Mouse (Mus musculus) MEL (cell line): ENCODE data around the gene Tex9. TPM values are rescaled to one million over a fixed set of nuclear protein-coding genes. Genes with fewer than 3 reads are reported as not detected.

Source experiments
- DNase-seq: peaks from one replicate; pipeline ENCODE4 v3.0.0; 2011; ENCODE audit warnings: low read depth, low spot score
- H3K27ac ChIP-seq: 2 replicates; pipeline ENCODE4 v1.5.1; 2012; ENCODE audit warnings: low read depth, mild to moderate bottlenecking, control low read depth, low read length, moderate library complexity; ENCODE audit not compliant: control insufficient read depth
- H3K27me3 ChIP-seq, 2 experiments: fragments of 150-350 bp in 1 of 2; sonication (generic) in 1 of 2; 2 replicates each; pipeline ENCODE4 v1.6.1; 2012; ENCODE audit warnings: low read length in 2 of 2, mild to moderate bottlenecking in 2 of 2, improper control_type of control experiment in 1 of 2, moderate library complexity in 1 of 2; ENCODE audit not compliant: insufficient read depth in 2 of 2, control insufficient read depth in 1 of 2
- H3K36me3 ChIP-seq, 2 experiments: 2 replicates each; pipeline ENCODE4 v1.6.1; 2012 to 2014; ENCODE audit warnings: low read length in 2 of 2, improper control_type of control experiment in 1 of 2, inconsistent platforms in 1 of 2, mild to moderate bottlenecking in 1 of 2; ENCODE audit not compliant: insufficient read depth in 2 of 2, control insufficient read depth in 1 of 2
- H3K4me1 ChIP-seq, 2 experiments: fragments of 150-350 bp in 1 of 2; sonication (generic) in 1 of 2; 2 replicates each; pipeline ENCODE4 v1.6.1; 2012; ENCODE audit warnings: low read length in 2 of 2, improper control_type of control experiment in 1 of 2, mild to moderate bottlenecking in 1 of 2; ENCODE audit not compliant: insufficient read depth in 2 of 2, control insufficient read depth in 1 of 2
- H3K4me3 ChIP-seq, 2 experiments: fragments of 150-350 bp in 1 of 2; sonication (generic) in 1 of 2; 2 replicates each; pipeline ENCODE4 v1.5.1; 2012; ENCODE audit warnings: low read depth in 2 of 2, low read length in 2 of 2, mild to moderate bottlenecking in 2 of 2, moderate library complexity in 2 of 2, control low read depth in 1 of 2, improper control_type of control experiment in 1 of 2; ENCODE audit not compliant: control insufficient read depth in 1 of 2, insufficient read depth in 1 of 2
- H3K79me2 ChIP-seq: 2 replicates; pipeline ENCODE4 v1.6.1; 2012; ENCODE audit warnings: mild to moderate bottlenecking, low read length, moderate library complexity; ENCODE audit not compliant: control insufficient read depth, poor library complexity, insufficient read depth
- H3K9ac ChIP-seq: 2 replicates; pipeline ENCODE4 v1.6.1; 2012; ENCODE audit warnings: low read depth, mild to moderate bottlenecking, control low read depth, low read length, moderate library complexity; ENCODE audit not compliant: control insufficient read depth, poor library complexity, severe bottlenecking
- H3K9me3 ChIP-seq: fragments of 150-350 bp; sonication (generic); replicated peaks from 2 replicates; pipeline ENCODE4 v1.6.1; 2012; ENCODE audit warnings: mild to moderate bottlenecking, low read length, improper control_type of control experiment, moderate library complexity; ENCODE audit not compliant: insufficient read depth
- CHD1 ChIP-seq: IDR thresholded peaks from 2 replicates; pipeline ENCODE4 v1.6.1; 2012; ENCODE audit warnings: low read depth, mild to moderate bottlenecking, inconsistent platforms, low read length, improper control_type of control experiment
- EP300 ChIP-seq, 2 experiments: IDR thresholded peaks; 2 replicates each; pipeline ENCODE4 v1.6.1; 2011; ENCODE audit warnings: improper control_type of control experiment in 2 of 2, low read length in 2 of 2, low read depth in 1 of 2, mild to moderate bottlenecking in 1 of 2
- ETS1 ChIP-seq: IDR thresholded peaks from 2 replicates; pipeline ENCODE4 v1.6.1; 2012; ENCODE audit warnings: low read depth, mild to moderate bottlenecking, inconsistent platforms, low read length, improper control_type of control experiment, moderate library complexity
- HCFC1 ChIP-seq: IDR thresholded peaks from 2 replicates; pipeline ENCODE4 v1.6.1; 2012; ENCODE audit warnings: low read depth, mild to moderate bottlenecking, inconsistent platforms, low read length, improper control_type of control experiment, moderate library complexity
- MAFK ChIP-seq: IDR thresholded peaks from 2 replicates; pipeline ENCODE4 v1.6.1; 2011; ENCODE audit warnings: low read depth, mild to moderate bottlenecking, low read length, improper control_type of control experiment, borderline replicate concordance
- MAX ChIP-seq: IDR thresholded peaks from 2 replicates; pipeline ENCODE4 v1.6.1; 2011; ENCODE audit warnings: low read length, improper control_type of control experiment
- MEF2A ChIP-seq: IDR thresholded peaks from 2 replicates; pipeline ENCODE4 v1.6.1; 2014; ENCODE audit warnings: low read depth, mild to moderate bottlenecking, inconsistent platforms, low read length, improper control_type of control experiment; ENCODE audit not compliant: poor library complexity, insufficient replicate concordance, severe bottlenecking; ENCODE audit errors: extremely low read depth
- MXI1 ChIP-seq: IDR thresholded peaks from 2 replicates; pipeline ENCODE4 v1.6.1; 2011; ENCODE audit warnings: mild to moderate bottlenecking, low read depth, low read length, improper control_type of control experiment
- MYC ChIP-seq: IDR thresholded peaks from 2 replicates; pipeline ENCODE4 v1.6.1; 2011; ENCODE audit warnings: low read depth, mild to moderate bottlenecking, low read length, improper control_type of control experiment, moderate library complexity
- POLR2A ChIP-seq, 2 experiments: IDR thresholded peaks; 2 replicates each; pipeline ENCODE4 v1.6.1; 2011 to 2012; ENCODE audit warnings: low read length in 2 of 2, mild to moderate bottlenecking in 2 of 2, control low read depth in 1 of 2, improper control_type of control experiment in 1 of 2, low read depth in 1 of 2, moderate library complexity in 1 of 2; ENCODE audit not compliant: control insufficient read depth in 1 of 2, insufficient read depth in 1 of 2, poor library complexity in 1 of 2
- POLR2AphosphoS2 ChIP-seq: IDR thresholded peaks from 2 replicates; pipeline ENCODE4 v1.6.1; 2011; ENCODE audit warnings: low read length, improper control_type of control experiment
- POLR2AphosphoS5 ChIP-seq: IDR thresholded peaks from 2 replicates; pipeline ENCODE4 v1.6.1; 2012; ENCODE audit warnings: low read depth, borderline replicate concordance, mild to moderate bottlenecking, inconsistent platforms, low read length, moderate library complexity, mixed read lengths
- SIN3A ChIP-seq: IDR thresholded peaks from 2 replicates; pipeline ENCODE4 v1.6.1; 2012; ENCODE audit warnings: low read length, improper control_type of control experiment, inconsistent platforms
- TAL1 ChIP-seq: IDR thresholded peaks from 2 replicates; pipeline ENCODE4 v1.6.1; 2012; ENCODE audit warnings: mild to moderate bottlenecking, inconsistent platforms, low read length, moderate library complexity, mixed read lengths
- UBTF ChIP-seq: IDR thresholded peaks from 2 replicates; pipeline ENCODE4 v1.6.1; 2012; ENCODE audit warnings: low read depth, mild to moderate bottlenecking, inconsistent platforms, low read length, improper control_type of control experiment, moderate library complexity, borderline replicate concordance; ENCODE audit not compliant: insufficient read depth
- ZNF384 ChIP-seq: IDR thresholded peaks from 2 replicates; pipeline ENCODE4 v1.6.1; 2012; ENCODE audit warnings: low read depth, mild to moderate bottlenecking, inconsistent platforms, low read length, improper control_type of control experiment
- polyA plus RNA-seq, 2 experiments: library from polyadenylated mRNA; stranded (reverse) in 1 of 2; unstranded in 1 of 2; fragments of >175 nt in 1 of 2; fragments of >200 nt in 1 of 2; gene quantifications; 2 replicates each; pipeline versions ENCODE4 v1.2.1 to v1.2.4; 2012; ENCODE audit warnings: low replicate concordance in 2 of 2, low read depth in 1 of 2; ENCODE audit not compliant: insufficient read length in 2 of 2, insufficient read depth in 1 of 2, missing spikeins in 1 of 2
- total RNA-seq: library from RNA; depleted of rRNA; stranded (reverse); fragments of 300-350 nt; gene quantifications from 2 replicates; pipeline ENCODE4 v1.2.3, GENCODE M21; 2012

Gene Tex9
- total and polyA plus RNA-seq, 3 experiments, result 7.0 to 17.1 TPM; not detected in 1

DNA sequence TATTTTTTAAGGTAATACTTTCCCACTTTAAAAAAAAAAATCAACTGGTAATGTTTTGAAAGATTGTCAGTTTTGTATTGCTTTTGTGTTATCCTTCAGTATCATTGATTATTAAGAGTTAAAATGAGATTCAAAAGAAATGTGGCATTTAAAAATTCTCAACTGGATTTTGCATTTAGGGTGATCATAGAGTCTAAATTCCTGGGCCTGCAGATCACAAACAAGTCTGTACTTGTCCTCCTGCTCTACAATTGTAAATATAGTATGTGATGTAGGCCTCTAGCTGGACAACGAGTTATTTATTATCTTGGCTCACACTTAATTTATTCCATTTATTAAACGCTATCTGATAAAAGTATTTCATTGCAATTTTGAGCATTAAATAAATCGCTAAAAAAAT lies 43.4 kb upstream of the Tex9 start:
- TF ChIP-seq SIN3A, result 0 out of 2 replicates have a peak, but pooled peaks have one; percentile 11
- TF ChIP-seq MEF2A, result no peak
- DNase-seq, result no peak
- Histone ChIP-seq H3K27ac (no peak overlapping the region), H3K79me2 (peaks cover 30% of the 10 kb centered on the region), H3K36me3 (peaks cover 2 to 25% of the 10 kb centered on the region in 2 experiments; a peak in 3 of 4 replicates), H3K4me1 (peaks cover 3 to 14% of the 10 kb centered on the region in 2 experiments; a peak in 2 of 4 replicates), H3K27me3 (no peaks in the 10 kb centered on the region), H3K4me3 (peak overlapping the region in 1 of 2 experiments; percentile 2; a peak in 1 of 4 replicates), H3K9me3 (no peaks in the 10 kb centered on the region), H3K9ac (peak overlapping the region; percentile 25; the same call in 1 of the 2 replicates)

- Histone ChIP-seq H3K4me3 (peak overlapping the region in 1 of 2 experiments; percentile 89; a peak in 2 of 4 replicates), H3K36me3 (peaks cover 2 to 26% of the 10 kb centered on the region in 2 experiments; a peak in 3 of 4 replicates), H3K4me1 (peaks cover 3 to 14% of the 10 kb centered on the region in 2 experiments; a peak in 3 of 4 replicates), H3K27me3 (no peaks in the 10 kb centered on the region), H3K27ac (no peak overlapping the region), H3K9ac (peak overlapping the region; percentile 42; the same call in 1 of the 2 replicates), H3K9me3 (no peaks in the 10 kb centered on the region), H3K79me2 (peaks cover 28% of the 10 kb centered on the region)
- 0 out of 2 replicates have a peak, but pooled peaks have one; percentile 20 for TF ChIP-seq SIN3A
- peak; percentile 79 for TF ChIP-seq ZNF384
- TF ChIP-seq MAFK, result no peak
- TF ChIP-seq HCFC1, result no peak
- no peak for TF ChIP-seq POLR2AphosphoS2
- no peak for DNase-seq
Measured at GRCm38 (mm10) chr9:72534985-72535384, 43.0 kb upstream of the Tex9 start.

DNA sequence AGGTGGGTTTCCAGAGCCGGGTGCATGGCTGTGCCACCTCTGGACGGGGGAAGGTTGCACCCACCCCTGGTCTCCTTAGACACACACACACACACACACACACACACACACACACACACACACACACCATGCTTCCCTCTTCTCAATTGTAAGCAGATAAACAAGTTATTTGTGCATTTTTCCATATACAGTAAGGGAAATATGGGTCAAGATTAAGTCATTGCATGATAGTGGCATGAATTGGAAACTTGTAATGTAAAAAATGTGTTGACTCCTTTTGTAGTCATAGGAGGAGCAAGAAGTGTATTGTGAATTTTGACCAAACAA lies 41.0 kb upstream of the Tex9 start:
- peaks cover 23% of the 10 kb centered on the region for H3K79me2 ChIP-seq
- DNase-seq, result no peak
- H3K9me3 ChIP-seq, result no peaks in the 10 kb centered on the region
- peaks cover 10 to 12% of the 10 kb centered on the region in 2 experiments; a peak in 3 of 4 replicates for H3K4me1 ChIP-seq
- peak overlapping the region; percentile 100 for H3K9ac ChIP-seq
- peak overlapping the region; percentile 89 to 100 for H3K4me3 ChIP-seq
- no peaks in the 10 kb centered on the region for H3K27me3 ChIP-seq
- H3K36me3 ChIP-seq, result peaks cover 0 to 28% of the 10 kb centered on the region in 2 experiments; a peak in 2 of 4 replicates
- peak; percentile 57 for TF ChIP-seq MXI1
- TF ChIP-seq TAL1, result no peak
- TF ChIP-seq SIN3A, result peak; percentile 43; the same call in 1 of the 2 replicates
- TF ChIP-seq MYC, result 0 out of 2 replicates have a peak, but pooled peaks have one; percentile 9
- no peak for TF ChIP-seq EP300 (IDR thresholded peaks at IDR 0.05; ENCODE audit: low read depth in 1 of 2, low read length in 2 of 2)
- no peak for TF ChIP-seq HCFC1
- no peak for TF ChIP-seq ETS1
- TF ChIP-seq POLR2A (IDR thresholded peaks at IDR 0.05; ENCODE audit: control insufficient read depth in 1 of 2, insufficient read depth in 1 of 2, low read depth in 1 of 2, low read length in 2 of 2, poor library complexity in 1 of 2), result no peak
- TF ChIP-seq UBTF, result no peak
- TF ChIP-seq MAX, result peak; percentile 17; the same call in 1 of the 2 replicates
- 0 out of 2 replicates have a peak, but pooled peaks have one; percentile 63 for TF ChIP-seq CHD1
- TF ChIP-seq POLR2AphosphoS5, result no peak
- peak overlapping the region; percentile 75 for H3K27ac ChIP-seq
